Mouse (Mus musculus) c-Kit-positive CD71-negative TER-119-negative erythroid progenitor cells, embryonic 14.5 days (primary cell): Measurements from ENCODE around the gene Ice2.

Experiments used
- DNase-seq: peaks from one replicate; pipeline ENCODE4 v3.0.0-alpha.2; 2013; ENCODE audit warnings: low read depth

Ice2 gene

DNA sequence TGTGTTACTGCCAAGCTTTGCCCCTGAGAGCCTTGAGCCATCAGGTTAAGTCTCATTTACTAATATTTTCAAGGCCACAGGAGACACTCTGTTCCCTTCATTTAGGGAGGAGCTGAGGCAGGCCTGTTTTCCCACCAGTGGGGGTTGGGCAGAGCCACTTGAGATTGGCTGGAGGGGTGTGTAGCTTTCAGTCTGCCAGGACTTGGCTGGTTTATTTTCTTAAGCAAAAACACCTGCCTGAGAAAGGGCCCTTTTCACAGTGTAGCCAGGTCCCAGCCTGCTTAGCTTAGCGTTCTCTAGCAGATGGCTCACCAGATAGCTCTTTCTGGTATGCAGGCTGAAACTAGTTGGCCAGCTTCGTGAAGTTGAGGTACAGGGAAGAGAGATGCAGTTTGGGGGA, 61.3 kb downstream of the Ice2 start:
- DNase-seq: no peak

DNA sequence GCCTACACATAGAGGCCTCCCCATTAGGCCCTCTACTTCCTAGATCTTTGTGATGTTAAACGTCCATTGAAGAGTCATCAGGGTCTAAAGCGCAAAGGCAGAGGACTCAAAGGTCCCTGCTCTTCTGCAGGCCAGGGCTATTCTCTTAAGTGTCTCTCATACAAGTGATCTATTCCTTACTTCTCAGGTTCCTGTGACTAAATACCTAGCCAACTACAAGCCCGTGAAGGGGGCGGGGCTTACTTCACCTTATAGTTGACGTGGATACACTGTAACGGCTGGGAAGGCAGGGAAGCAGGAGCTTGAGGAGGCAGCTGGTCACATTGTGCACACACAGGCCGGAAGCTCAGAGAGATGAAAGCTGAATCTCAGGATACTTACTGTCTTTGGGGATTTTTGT, 62.2 kb downstream of the Ice2 start:
- no peak for DNase-seq

DNA sequence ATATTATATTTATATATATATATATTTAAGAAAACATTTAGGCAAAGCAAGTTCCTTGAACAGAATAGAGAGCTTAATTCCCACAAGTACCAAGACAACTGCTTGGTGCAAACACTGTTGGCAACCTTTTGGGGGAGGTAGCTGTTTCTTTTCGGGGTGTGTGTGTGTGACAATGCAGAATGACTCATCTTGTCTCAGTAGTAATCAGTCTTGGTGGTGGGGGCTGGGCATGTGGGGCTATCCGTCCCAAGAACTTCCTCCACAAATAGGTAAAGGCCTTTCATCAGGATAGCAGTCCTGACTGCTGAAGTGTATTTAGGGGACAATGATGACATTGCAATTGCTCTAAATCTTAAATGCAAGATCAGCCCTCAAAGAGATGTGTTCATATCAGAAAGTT, 65.3 kb downstream of the Ice2 start:
- DNase-seq: no peak

DNA sequence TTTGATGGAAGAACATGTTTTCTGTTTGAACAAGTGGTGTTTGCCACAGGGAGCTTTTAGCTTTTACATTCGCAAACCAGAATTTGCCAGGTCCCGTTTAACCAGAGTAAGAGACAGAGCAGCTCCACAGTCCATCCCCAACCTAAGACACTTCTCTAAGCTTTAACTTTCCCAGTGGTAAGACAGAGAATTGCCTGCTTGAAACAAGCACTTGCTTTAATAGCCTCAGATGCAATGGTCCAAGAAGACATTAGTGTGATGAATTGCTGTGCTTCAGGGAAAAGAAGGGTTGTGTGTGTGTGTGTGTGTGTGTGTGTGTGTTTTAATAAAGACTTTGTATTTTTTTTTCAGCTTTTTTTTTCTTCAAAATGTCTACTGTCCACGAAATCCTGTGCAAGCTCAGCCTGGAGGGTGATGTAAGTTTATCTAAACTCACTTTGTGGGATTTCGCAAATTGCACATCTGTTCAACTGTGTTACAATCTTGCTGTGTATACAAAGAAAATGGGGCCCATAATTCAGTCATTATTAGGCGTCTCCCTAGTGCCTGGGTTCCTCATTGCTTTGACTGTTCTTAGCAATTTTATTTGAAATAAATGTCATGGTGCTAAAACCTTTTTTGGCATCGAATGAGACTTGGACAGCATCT, 66.5 kb downstream of the Ice2 start:
- DNase-seq: no peak

DNA sequence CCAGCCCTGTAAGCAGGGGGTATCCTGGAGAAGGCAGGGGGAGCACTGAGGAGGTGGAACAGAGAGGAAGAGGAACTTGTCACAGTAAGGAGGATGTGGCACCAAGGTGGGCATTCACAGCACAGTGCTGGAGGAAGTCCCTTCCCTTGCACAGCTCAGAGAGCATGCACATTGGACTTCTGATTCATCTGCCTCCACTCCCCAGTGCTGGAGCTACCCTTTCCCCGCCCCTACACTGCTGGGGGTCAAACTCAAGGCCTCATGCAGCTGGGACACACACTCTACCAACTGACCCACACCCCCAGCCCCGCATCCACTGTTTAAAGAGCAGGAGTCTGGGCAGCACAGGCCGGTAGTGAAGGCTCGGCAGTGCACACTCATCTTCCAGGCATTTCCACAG, 68.4 kb downstream of the Ice2 start:
- no peak for DNase-seq

DNA sequence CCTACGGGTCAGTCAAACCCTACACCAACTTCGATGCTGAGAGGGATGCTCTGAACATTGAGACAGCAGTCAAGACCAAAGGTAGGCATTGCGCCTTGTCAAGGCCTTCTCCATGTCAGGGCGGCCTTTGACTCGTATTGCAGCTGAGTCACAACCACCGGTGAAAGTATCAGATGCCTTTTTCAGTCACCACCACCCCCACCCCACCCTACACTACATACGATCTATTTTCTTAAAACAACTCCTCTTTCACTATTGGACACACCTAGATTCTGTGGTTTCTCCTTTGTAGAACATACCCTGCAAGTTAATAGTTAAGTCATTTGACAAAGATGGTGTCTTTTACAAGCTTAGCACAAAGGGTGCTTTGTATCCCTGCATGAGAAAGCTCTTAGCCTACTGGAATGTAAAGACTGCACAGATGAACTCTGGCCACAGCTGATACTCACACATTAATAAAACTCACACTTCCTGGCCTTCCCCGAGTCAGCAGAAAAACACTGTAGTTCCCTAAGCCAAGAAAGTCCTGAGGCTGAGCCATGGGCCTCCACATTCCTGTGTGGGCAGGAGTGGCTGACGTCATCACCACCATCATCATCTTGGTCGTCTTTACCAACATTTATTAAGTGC, 69.7 kb downstream of the Ice2 start:
- DNase-seq: no peak

DNA sequence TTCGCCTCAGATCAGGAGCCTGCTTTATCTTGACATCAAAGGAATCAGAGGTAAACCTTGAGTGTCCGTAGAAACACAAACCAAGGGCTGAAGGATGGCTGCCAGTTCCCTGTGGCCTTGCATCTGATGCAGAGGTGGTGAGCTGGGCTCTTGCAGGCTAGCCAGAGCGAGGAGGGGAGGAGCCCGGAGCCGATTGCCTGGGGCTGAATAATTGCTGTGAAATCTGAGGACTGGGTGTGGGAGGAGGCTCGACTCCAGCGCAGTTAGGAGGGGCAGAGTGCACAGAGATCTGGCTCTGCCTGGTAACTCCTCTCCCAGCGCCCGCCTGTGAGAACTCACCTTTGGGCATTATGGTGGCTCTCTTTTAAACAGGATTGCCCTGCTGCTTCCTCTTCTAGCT, 71.3 kb downstream of the Ice2 start:
- no peak for DNase-seq

DNA sequence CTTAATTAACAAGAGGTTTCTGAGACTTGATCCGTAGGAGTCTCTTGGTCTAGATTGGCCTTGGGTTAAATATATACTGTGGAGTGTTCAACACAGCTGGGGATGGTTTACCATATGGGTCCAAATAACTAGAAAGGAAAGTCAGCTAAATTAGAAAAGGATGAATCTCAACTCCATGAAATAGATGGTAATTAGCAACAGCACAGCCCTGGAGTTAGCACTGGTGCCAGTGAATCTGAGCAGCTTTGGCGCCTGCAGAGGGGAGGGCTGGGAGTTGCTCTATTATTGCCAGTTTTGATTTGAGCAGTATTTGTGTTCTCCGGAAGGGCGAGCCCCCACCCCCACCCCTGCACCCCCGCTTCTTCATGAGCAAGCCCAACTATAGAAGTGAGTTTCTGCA, 72.7 kb downstream of the Ice2 start:
- no peak for DNase-seq

DNA sequence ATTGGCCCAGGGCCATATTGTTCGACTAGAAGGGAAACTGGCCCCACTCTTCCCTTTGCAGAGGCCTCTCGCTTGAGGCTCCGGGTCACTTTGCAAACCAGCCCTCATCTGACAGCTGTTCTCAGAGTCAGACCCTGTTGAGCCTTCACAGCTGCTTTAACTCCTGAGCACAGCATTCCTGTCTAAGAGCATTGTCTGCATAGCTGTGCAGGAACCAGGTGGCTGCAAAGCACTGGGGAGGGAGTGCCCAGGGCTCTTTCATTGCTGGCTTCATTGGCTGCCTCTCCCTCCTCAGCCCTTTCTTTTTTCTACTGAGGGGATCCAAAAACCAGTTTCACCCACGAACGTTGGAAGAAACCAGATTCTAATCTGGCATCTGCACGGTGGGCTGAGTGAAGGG, 73.2 kb downstream of the Ice2 start:
- DNase-seq: no peak

DNA sequence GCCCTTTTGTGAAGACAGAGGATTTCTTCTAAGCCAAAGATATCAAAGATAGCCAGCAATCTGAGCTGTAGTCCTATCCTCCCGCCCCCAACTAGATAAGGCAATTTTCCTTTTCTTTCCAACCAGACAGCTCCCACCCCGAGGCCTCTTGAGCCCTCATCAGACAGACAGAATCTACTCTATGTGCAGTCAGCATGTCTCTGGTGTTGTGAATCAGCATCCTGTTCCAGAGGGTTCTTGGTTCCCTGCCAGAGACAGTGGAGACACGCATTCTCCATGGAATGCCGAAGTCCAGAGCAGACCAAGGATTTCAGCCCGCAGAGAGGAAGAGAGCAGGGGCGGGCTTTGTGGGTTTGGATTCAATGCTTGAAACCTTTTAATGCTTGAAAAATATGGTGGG, 75.0 kb downstream of the Ice2 start:
- DNase-seq: no peak

DNA sequence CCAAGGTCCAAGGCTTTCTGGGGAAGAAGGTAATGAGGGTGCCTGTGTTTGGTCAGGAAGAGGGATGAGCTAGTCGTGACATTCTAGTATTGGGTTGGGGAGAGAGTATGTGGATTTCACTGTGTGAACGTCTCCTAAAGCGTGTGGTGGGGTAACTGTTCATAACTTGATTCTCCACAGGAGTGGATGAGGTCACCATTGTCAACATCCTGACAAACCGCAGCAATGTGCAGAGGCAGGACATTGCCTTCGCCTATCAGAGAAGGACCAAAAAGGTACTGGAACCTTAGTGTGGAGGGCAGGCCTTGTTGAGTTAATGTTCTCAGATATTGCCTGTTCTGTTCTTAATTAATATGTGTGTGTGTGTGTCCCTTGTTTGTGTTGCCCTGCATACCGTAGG, 78.2 kb downstream of the Ice2 start:
- DNase-seq: no peak

DNA sequence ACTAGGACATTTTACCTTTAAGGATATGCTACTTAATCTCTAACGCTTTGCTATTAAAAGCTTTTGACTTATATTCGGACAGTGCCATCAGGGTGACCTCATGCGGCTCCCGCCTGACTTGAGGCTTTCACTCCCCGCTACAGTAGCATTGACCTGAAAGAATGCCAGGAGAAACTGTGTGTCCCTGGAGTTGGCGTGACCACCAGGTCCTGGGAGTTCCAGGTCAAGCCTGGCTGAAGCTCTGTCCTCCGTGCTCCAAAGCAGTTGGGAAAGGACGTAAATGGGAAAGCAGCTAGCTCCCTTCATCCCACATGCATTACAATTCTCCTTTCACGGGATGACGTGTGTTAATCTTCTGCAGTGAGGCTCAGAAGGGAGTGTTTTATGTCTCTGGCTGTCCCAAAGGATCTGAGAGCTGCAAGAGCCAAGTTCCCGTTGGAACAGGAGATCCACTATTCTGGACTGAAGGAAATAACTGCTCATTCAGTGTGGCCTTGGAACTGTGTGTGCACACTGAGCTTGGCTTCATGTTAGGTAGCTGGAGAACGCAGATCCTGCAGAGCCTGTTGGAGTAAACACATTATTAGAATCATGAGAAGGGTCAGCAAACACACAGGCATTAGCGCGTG, 79.6 kb downstream of the Ice2 start:
- DNase-seq: no peak

DNA sequence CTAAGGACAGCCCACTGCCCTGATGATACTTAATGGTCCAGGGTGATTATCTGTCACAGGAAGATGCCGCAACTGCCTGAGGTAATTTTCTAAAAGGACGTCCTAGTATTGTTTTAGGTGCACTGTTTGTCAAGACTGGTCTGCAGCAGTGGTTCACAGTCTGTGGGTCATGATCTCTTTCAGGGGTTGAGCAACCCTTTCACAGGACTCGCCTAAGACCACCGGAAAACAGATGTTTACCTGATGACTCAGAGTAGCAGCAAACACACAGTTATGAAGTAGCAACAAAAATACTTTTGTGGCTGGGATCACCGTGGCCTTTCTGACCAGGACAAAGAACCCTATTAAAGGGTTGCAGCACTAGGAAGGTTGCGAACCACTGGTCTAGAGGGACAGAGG, 80.1 kb downstream of the Ice2 start:
- no peak for DNase-seq

DNA sequence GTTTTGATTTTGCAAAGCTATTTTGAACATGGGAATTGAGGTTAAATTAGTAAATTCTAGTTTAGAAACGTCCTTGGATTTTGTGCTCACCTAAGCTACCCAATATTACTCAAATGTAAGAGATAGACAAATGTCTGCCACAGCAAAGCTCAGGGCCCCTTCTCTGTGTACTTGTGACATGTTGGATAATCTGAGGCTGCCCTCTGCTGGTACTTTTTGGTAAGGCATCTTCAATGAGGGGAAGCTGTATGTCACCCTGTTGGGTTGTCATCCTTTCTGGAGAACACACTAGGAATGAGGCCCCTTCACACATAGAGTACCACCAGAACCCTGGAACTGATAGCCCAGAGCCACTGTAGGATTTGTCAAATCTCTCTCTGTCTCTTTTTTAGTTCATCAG, 82.6 kb downstream of the Ice2 start:
- DNase-seq: peak; percentile 82
